Mouse (Mus musculus) liver, embryonic 12.5 days (tissue): ENCODE results near the gene Gm14214. TPM values are rescaled to one million over a fixed set of nuclear protein-coding genes. Genes with fewer than 3 reads are reported as not detected.

Experiments
- ATAC-seq: fragments of 200-750 bp; cut with Nextera tagmentation; 2 replicates; pipeline ENCODE4 v1.8.0; 2017; ENCODE audit warnings: moderate number of reproducible peaks, mild to moderate bottlenecking, moderate library complexity
- H3K27ac ChIP-seq: fragments of 300-500 bp; sonication (generic); 2 replicates; pipeline ENCODE4 v1.5.1; 2016; ENCODE audit warnings: mild to moderate bottlenecking
- H3K27me3 ChIP-seq: fragments of 300-500 bp; sonication (generic); replicated peaks from 2 replicates; pipeline ENCODE4 v1.6.1; 2016; ENCODE audit warnings: mild to moderate bottlenecking, moderate library complexity
- H3K36me3 ChIP-seq: fragments of 300-500 bp; sonication (generic); 2 replicates; pipeline ENCODE4 v1.6.1; 2016; ENCODE audit warnings: mild to moderate bottlenecking, moderate library complexity
- H3K4me1 ChIP-seq: fragments of 300-500 bp; sonication (generic); 2 replicates; pipeline ENCODE4 v1.6.1; 2016
- H3K4me2 ChIP-seq: fragments of 300-500 bp; sonication (generic); 2 replicates; pipeline ENCODE4 v1.6.1; 2016; ENCODE audit warnings: mild to moderate bottlenecking, moderate library complexity
- H3K4me3 ChIP-seq: fragments of 300-500 bp; sonication (generic); 2 replicates; pipeline ENCODE4 v1.5.1; 2016; ENCODE audit warnings: mild to moderate bottlenecking, moderate library complexity
- H3K9ac ChIP-seq: fragments of 300-500 bp; sonication (generic); 2 replicates; pipeline ENCODE4 v1.6.1; 2016; ENCODE audit warnings: mild to moderate bottlenecking, moderate library complexity
- H3K9me3 ChIP-seq: fragments of 300-500 bp; sonication (generic); replicated peaks from 2 replicates; pipeline ENCODE4 v1.6.1; 2016; ENCODE audit warnings: mild to moderate bottlenecking, moderate library complexity
- WGBS: fragments of 180-500 bp; shearing (Covaris S2); methylation state at CpG from one replicate; pipeline ENCODE4 v1.1.7; 2016; ENCODE audit not compliant: insufficient replicate concordance; 5-methylcytosine and 5-hydroxymethylcytosine counted together
- polyA plus RNA-seq: library from polyadenylated mRNA; unstranded; fragments of >200 nt; fragmentation: Nextera tagmentation; extraction: Ambion mirVana; gene quantifications from 2 replicates; pipeline ENCODE4 v1.2.1, GENCODE M21; 2016

The Gm14214 gene
- polyA plus RNA-seq, 1 experiment from 2014 or later, result not detected

DNA sequence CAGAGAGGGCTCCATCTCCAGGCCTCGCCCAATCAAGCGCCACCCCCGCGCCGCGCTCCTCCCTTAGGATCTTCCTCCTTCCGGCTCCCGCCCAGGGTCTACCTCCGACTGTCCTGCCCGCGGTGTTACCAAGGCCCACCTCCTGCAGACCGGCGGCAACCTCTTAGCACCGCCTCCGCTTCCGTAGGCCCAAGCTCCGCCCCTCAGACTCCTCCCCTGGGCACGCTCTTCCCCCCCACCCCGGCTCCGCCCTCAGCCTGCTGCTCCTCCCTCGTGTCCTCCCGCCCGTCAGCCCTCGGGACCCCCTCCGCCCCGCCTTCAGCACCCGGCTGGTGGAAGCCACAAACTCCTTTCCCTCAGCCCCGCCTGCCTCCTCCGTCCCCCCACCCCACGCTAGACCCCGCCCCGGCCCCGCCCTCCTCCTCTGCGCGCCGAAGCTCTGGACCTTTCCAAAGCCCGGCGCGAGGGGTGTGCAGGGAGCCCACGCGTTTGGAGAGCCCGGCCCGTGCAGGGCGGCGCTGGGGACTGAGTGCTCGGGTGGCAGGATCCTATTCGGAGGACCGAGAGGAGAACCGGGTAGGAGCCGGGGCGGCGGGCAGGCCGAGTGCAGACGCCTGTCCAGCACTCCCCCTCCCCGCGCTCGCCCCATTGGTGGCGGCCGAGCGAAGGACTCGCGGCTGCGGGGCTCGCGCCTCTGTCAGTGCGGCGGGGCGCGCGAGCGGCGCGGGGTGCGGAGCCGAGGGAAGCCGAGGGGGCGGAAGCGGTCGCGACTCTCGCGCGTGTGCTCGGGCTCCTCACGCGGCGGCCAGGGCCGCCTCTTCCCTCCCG lies 21.0 kb upstream of the Gm14214 start, which contains the start of the genes Raly and a:
Raly (plus strand) TSS at position 441 of the 828 bp plus-strand sequence.
a (plus strand) TSS at position 747 of the 828 bp plus-strand sequence.
- peak; percentile 96 for ATAC-seq
- H3K4me1 ChIP-seq, result peaks cover 79% of the 10 kb centered on the region
- peak within 1 kb of the TSS; percentile 99 for H3K9ac ChIP-seq
- no peaks in the 10 kb centered on the region for H3K9me3 ChIP-seq
- peak within 1 kb of the TSS; percentile 81 for H3K4me2 ChIP-seq
- peaks cover 30% of the 10 kb centered on the region for H3K36me3 ChIP-seq
- H3K27ac ChIP-seq, result peak within 1 kb of the TSS; percentile 94
- H3K4me3 ChIP-seq, result peak within 1 kb of the TSS; percentile 97
- under 1% methylated on average over 78 of the region's 89 CpGs for WGBS
- H3K27me3 ChIP-seq, result no peaks in the 10 kb centered on the region

DNA sequence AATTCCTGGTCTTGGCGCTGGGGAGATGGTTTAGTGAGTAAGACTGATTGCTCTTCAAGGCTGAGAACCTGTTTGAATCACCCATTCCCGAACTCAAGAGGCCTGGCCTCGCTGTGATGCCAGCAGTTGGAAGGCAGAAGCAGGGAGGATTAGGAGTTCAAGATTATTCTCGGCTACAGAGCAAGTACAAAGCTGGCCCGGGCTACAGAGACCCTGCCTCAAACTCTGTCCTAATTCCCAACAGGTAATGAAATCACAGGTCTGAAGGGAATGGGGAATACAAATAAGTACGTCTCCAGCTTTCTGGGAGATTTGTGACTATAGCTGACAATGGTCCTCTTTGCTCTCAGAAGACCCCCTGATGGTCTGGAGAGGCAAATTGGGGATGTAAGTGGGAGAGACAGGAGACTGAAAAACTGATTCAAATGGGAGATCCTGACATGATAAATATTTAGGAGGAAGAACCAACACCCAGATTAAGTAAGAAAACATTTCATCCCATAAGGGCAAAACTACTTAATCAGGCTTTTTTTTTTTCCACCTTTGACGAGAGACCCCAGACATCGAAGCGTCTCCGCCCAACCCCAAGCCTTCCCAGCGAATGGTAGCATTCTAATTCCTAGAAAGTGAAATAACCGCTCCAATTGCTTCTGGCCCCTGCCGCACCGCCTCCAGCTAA lies 20.3 kb upstream of the Gm14214 start:
- peak overlapping the region; percentile 81 for H3K4me2 ChIP-seq
- peaks cover 79% of the 10 kb centered on the region for H3K4me1 ChIP-seq

DNA sequence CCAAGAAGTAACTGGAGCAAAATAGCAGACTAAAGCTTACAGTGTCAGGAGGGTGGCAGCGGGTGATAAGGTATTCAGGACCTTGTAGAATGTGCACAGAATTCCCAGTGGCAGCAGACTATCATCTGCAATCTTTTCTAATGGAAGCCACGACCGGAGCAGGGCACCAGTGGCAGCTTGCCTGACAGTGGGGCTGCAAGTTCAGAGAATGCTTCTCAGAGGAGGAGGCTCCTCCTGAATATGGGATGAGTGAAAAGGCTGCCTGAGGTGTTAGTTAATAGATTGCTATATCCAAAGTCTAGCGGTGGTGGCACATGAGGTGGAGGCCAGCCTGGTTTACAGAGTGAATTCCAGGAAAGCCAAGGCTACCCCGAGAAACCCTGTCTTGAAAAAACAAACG lies 19.6 kb upstream of the Gm14214 start:
- ATAC-seq, result no peak
- H3K27ac ChIP-seq, result peak overlapping the region; percentile 94
- H3K4me1 ChIP-seq, result peaks cover 72% of the 10 kb centered on the region
- H3K9ac ChIP-seq, result peak overlapping the region; percentile 65
- no peaks in the 10 kb centered on the region for H3K9me3 ChIP-seq
- no peaks in the 10 kb centered on the region; the same call in 1 of the 2 replicates for H3K27me3 ChIP-seq
- 61% methylated on average over 6 of the region's 6 CpGs for WGBS
- H3K36me3 ChIP-seq, result peaks cover 17% of the 10 kb centered on the region
- peak overlapping the region; percentile 97; the same call in 1 of the 2 replicates for H3K4me3 ChIP-seq
- H3K4me2 ChIP-seq, result peak overlapping the region; percentile 81

More for the DNA sequence above, 20.3 kb upstream of the Gm14214 start:
- ATAC-seq, result no peak
- H3K27me3 ChIP-seq, result no peaks in the 10 kb centered on the region
- peak overlapping the region; percentile 94 for H3K27ac ChIP-seq
- WGBS, result 11% methylated on average over 14 of the region's 14 CpGs
- H3K9ac ChIP-seq, result peak overlapping the region; percentile 65
- H3K9me3 ChIP-seq, result no peaks in the 10 kb centered on the region
- H3K4me3 ChIP-seq, result peak overlapping the region; percentile 97
- H3K36me3 ChIP-seq, result peaks cover 25% of the 10 kb centered on the region

DNA sequence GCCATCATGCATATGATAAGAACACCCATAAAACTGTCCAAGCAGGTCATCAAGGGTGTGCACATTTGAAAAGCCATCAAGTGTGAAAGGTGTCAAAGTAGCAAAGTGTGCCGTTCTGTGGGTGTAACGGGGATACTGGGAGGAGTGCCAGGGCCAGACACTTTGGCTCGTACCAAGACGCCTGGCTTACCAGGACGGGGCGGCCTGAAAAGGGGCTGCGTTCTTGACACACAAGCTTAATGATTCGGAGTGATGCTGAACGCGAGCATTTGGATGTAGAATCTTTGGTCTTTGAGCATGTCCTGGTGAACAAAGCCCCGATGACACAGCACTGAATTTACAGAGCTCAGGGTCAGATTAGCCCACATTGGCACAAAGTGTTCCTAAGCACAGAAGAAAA lies 16.9 kb upstream of the Gm14214 start:
- no peaks in the 10 kb centered on the region for H3K9me3 ChIP-seq
- H3K9ac ChIP-seq, result peak overlapping the region; percentile 15
- H3K4me2 ChIP-seq, result peak overlapping the region; percentile 56
- peaks cover 8% of the 10 kb centered on the region for H3K27me3 ChIP-seq
- no peak overlapping the region for H3K4me3 ChIP-seq
- 70% methylated on average over 11 of the region's 11 CpGs for WGBS
- H3K4me1 ChIP-seq, result peaks cover 61% of the 10 kb centered on the region
- H3K27ac ChIP-seq, result peak overlapping the region; percentile 86
- H3K36me3 ChIP-seq, result no peaks in the 10 kb centered on the region
- ATAC-seq, result no peak

GRCm38 (mm10) chr2:154786187-154786586 lies 16.4 kb upstream of the Gm14214 start:
- Histone ChIP-seq H3K27me3 (peaks cover 8% of the 10 kb centered on the region), H3K4me1 (peaks cover 61% of the 10 kb centered on the region), H3K27ac (peak overlapping the region; percentile 86), H3K4me2 (peak overlapping the region; percentile 56), H3K36me3 (no peaks in the 10 kb centered on the region), H3K9me3 (no peaks in the 10 kb centered on the region), H3K9ac (peak overlapping the region; percentile 15), H3K4me3 (no peak overlapping the region)
- ATAC-seq, result peak; percentile 58
- WGBS, result 21% methylated on average over 3 of the region's 3 CpGs

- Histone ChIP-seq H3K27me3 (peaks cover 13% of the 10 kb centered on the region), H3K36me3 (no peaks in the 10 kb centered on the region), H3K27ac (peak overlapping the region; percentile 41; the same call in 1 of the 2 replicates), H3K4me1 (peaks cover 61% of the 10 kb centered on the region), H3K9ac (no peak overlapping the region), H3K4me2 (peak overlapping the region; percentile 56; the same call in 1 of the 2 replicates), H3K9me3 (no peaks in the 10 kb centered on the region), H3K4me3 (no peak overlapping the region)
- no peak for ATAC-seq
- 54% methylated on average over 3 of the region's 3 CpGs for WGBS
Observed at GRCm38 (mm10) chr2:154785284-154785683, 15.5 kb upstream of the Gm14214 start.

DNA sequence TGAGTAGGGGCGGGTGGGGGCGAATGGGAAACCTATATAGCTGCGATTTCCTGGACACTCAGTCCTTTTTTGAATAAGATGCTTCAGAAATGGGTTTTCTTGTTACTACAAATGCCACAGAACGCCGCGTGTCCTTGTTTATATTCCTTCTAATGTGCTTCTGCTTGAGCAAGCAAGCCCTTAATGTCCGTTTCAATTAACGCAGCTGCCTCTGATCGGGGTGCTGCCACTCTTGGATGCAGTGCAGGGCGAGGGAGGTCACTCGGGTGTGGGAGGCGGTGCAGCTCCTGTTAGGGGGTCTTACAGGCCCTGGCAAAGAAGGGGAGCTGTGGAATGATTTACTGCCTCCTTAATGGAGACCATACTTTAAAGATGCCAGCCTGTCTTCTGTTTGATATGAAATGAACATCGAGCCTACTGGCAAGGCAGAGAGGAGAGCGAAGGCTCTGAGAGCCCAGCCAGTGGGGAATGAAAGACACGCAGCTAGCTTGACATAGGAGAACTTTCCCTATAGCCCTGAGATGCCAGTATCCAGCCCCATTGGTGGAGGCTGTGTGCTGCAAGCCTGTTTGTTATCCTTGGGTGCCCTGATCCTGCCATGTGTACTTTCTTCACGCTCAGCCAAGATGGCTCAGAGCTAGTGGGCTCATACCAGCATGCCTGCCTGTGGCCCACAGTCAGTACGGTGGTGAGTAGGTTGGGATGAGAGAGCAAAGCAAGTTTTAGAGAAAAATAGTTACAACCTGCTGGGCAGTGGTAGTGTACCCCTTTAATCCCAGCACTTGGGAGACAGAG lies 13.2 kb upstream of the Gm14214 start:
- Histone ChIP-seq H3K27ac (no peak overlapping the region), H3K9ac (no peak overlapping the region), H3K27me3 (peaks cover 18% of the 10 kb centered on the region), H3K4me1 (peaks cover 39% of the 10 kb centered on the region), H3K36me3 (no peaks in the 10 kb centered on the region), H3K9me3 (no peaks in the 10 kb centered on the region), H3K4me3 (no peak overlapping the region), H3K4me2 (no peak overlapping the region)
- 74% methylated on average over 17 of the region's 17 CpGs for WGBS
- ATAC-seq, result no peak

- no peak for ATAC-seq
- H3K9ac ChIP-seq, result no peak overlapping the region
- no peaks in the 10 kb centered on the region for H3K9me3 ChIP-seq
- H3K27me3 ChIP-seq, result peaks cover 18% of the 10 kb centered on the region
- no peak overlapping the region for H3K4me3 ChIP-seq
- H3K4me2 ChIP-seq, result no peak overlapping the region
- 64% methylated on average over 4 of the region's 4 CpGs for WGBS
- peaks cover 32% of the 10 kb centered on the region for H3K4me1 ChIP-seq
- no peak overlapping the region for H3K27ac ChIP-seq
- no peaks in the 10 kb centered on the region for H3K36me3 ChIP-seq
Observed at GRCm38 (mm10) chr2:154782361-154782760, 12.5 kb upstream of the Gm14214 start.

GRCm38 (mm10) chr2:154779648-154780047 lies 9.8 kb upstream of the Gm14214 start:
- no peak for ATAC-seq
- Histone ChIP-seq H3K4me3 (no peak overlapping the region), H3K4me2 (no peak overlapping the region), H3K9me3 (no peaks in the 10 kb centered on the region), H3K9ac (no peak overlapping the region), H3K27ac (no peak overlapping the region), H3K27me3 (peaks cover 18% of the 10 kb centered on the region), H3K4me1 (peaks cover 17% of the 10 kb centered on the region), H3K36me3 (no peaks in the 10 kb centered on the region)
- 69% methylated on average over 3 of the region's 3 CpGs for WGBS

GRCm38 (mm10) chr2:154776496-154776895 lies 6.7 kb upstream of the Gm14214 start:
- Histone ChIP-seq H3K4me1 (peaks cover 7% of the 10 kb centered on the region; the same call in 1 of the 2 replicates), H3K27ac (no peak overlapping the region), H3K27me3 (peaks cover 9% of the 10 kb centered on the region), H3K4me3 (no peak overlapping the region), H3K4me2 (no peak overlapping the region), H3K9ac (no peak overlapping the region), H3K36me3 (no peaks in the 10 kb centered on the region), H3K9me3 (no peaks in the 10 kb centered on the region; the same call in 1 of the 2 replicates)
- 51% methylated on average over 7 of the region's 7 CpGs for WGBS
- ATAC-seq, result no peak

- no peaks in the 10 kb centered on the region; the same call in 1 of the 2 replicates for H3K9me3 ChIP-seq
Observed at GRCm38 (mm10) chr2:154774032-154774431, 4.2 kb upstream of the Gm14214 start.

More at GRCm38 (mm10) chr2:154774032-154774431, 4.2 kb upstream of the Gm14214 start:
- peaks cover 7% of the 10 kb centered on the region; the same call in 1 of the 2 replicates for H3K4me1 ChIP-seq
- no peak overlapping the region for H3K4me3 ChIP-seq
- H3K9ac ChIP-seq, result no peak overlapping the region
- peaks cover 5% of the 10 kb centered on the region for H3K27me3 ChIP-seq
- H3K4me2 ChIP-seq, result no peak overlapping the region
- H3K36me3 ChIP-seq, result no peaks in the 10 kb centered on the region
- 71% methylated on average over 1 of the region's 1 CpGs for WGBS
- H3K27ac ChIP-seq, result no peak overlapping the region
- ATAC-seq, result no peak
